Mouse (Mus musculus): ENCODE results near the gene Cmpk2. TPM values are rescaled to one million over a fixed set of nuclear protein-coding genes. Genes with fewer than 3 reads are reported as not detected.
"Not testable (repeated sequence)": the region's sequence is repeated elsewhere in the genome, so short reads cannot be mapped to it uniquely, and the experiment has no call there.

Cmpk2 gene
- polyA plus RNA-seq (2012; ENCODE audit: insufficient read depth, insufficient read length, missing spikeins) = 5.0 and 6.6 TPM in 2 replicates

GRCm38 (mm10) chr12:26469098-26470041 is at the start of gene Cmpk2:
Gene Cmpk2 (plus strand): TSS chr12:26469204.
- H3K4me1 ChIP-seq (ENCODE audit: control insufficient read depth, insufficient read depth, insufficient read length, low read length) = peaks cover 14% of the 10 kb centered on the region
- H3K4me3 ChIP-seq (ENCODE audit: insufficient read depth, low read depth, low read length) = peak within 1 kb of the TSS; percentile 67
- peak within 1 kb of the TSS; percentile 92 for H3K27ac ChIP-seq (replicated peaks; ENCODE audit: low read depth, low read length)

- no peaks in the 10 kb centered on the region; the same call in 1 of the 2 replicates for H3K4me1 ChIP-seq (ENCODE audit: control insufficient read depth, insufficient read depth, insufficient read length, low read length)
- no peak overlapping the region for H3K4me3 ChIP-seq (ENCODE audit: insufficient read depth, low read depth, low read length)
- no peak overlapping the region for H3K27ac ChIP-seq (replicated peaks; ENCODE audit: low read depth, low read length)
Measured at GRCm38 (mm10) chr12:26424841-26425240, 44.2 kb upstream of the Cmpk2 start.

- not testable (repeated sequence) for H3K27ac ChIP-seq (replicated peaks; ENCODE audit: low read depth, low read length); H3K4me3 ChIP-seq (ENCODE audit: insufficient read depth, low read depth, low read length); H3K4me1 ChIP-seq (ENCODE audit: control insufficient read depth, insufficient read depth, insufficient read length, low read length)
Measured at GRCm38 (mm10) chr12:26428771-26429170, 40.2 kb upstream of the Cmpk2 start.

GRCm38 (mm10) chr12:26436334-26436733 is 32.7 kb upstream of the Cmpk2 start:
- peak overlapping the region; percentile 9; the same call in 1 of the 2 replicates for H3K27ac ChIP-seq (replicated peaks; ENCODE audit: low read depth, low read length)
- no peak overlapping the region for H3K4me3 ChIP-seq (ENCODE audit: insufficient read depth, low read depth, low read length)
- peaks cover 5% of the 10 kb centered on the region; the same call in 1 of the 2 replicates for H3K4me1 ChIP-seq (ENCODE audit: control insufficient read depth, insufficient read depth, insufficient read length, low read length)

- Histone ChIP-seq H3K4me1 (ENCODE audit: control insufficient read depth, insufficient read depth, insufficient read length, low read length) (peaks cover 5% of the 10 kb centered on the region; the same call in 1 of the 2 replicates), H3K4me3 (ENCODE audit: insufficient read depth, low read depth, low read length) (no peak overlapping the region), H3K27ac (replicated peaks; ENCODE audit: low read depth, low read length) (no peak overlapping the region)
Measured at GRCm38 (mm10) chr12:26437950-26438349, 31.1 kb upstream of the Cmpk2 start.

GRCm38 (mm10) chr12:26439366-26439765 is 29.6 kb upstream of the Cmpk2 start:
- Histone ChIP-seq H3K4me1 (ENCODE audit: control insufficient read depth, insufficient read depth, insufficient read length, low read length) (peaks cover 5% of the 10 kb centered on the region; the same call in 1 of the 2 replicates), H3K4me3 (ENCODE audit: insufficient read depth, low read depth, low read length) (no peak overlapping the region), H3K27ac (replicated peaks; ENCODE audit: low read depth, low read length) (peak overlapping the region; percentile 74)

GRCm38 (mm10) chr12:26444054-26444453 is 24.9 kb upstream of the Cmpk2 start:
- Histone ChIP-seq H3K27ac (replicated peaks; ENCODE audit: low read depth, low read length) (no peak overlapping the region), H3K4me3 (ENCODE audit: insufficient read depth, low read depth, low read length) (no peak overlapping the region)

GRCm38 (mm10) chr12:26444511-26444910 is 24.5 kb upstream of the Cmpk2 start:
- no peak overlapping the region for H3K4me3 ChIP-seq (ENCODE audit: insufficient read depth, low read depth, low read length)
- H3K27ac ChIP-seq (replicated peaks; ENCODE audit: low read depth, low read length) = no peak overlapping the region

More at GRCm38 (mm10) chr12:26444054-26444453, 24.9 kb upstream of the Cmpk2 start:
- peaks cover 11% of the 10 kb centered on the region for H3K4me1 ChIP-seq (ENCODE audit: control insufficient read depth, insufficient read depth, insufficient read length, low read length)

GRCm38 (mm10) chr12:26446377-26447045 is 22.5 kb upstream of the Cmpk2 start:
- H3K4me3 ChIP-seq (ENCODE audit: insufficient read depth, low read depth, low read length) = no peak overlapping the region
- peak overlapping the region; percentile 80 for H3K27ac ChIP-seq (replicated peaks; ENCODE audit: low read depth, low read length)
- peaks cover 18% of the 10 kb centered on the region for H3K4me1 ChIP-seq (ENCODE audit: control insufficient read depth, insufficient read depth, insufficient read length, low read length)

More at GRCm38 (mm10) chr12:26444511-26444910, 24.5 kb upstream of the Cmpk2 start:
- peaks cover 12% of the 10 kb centered on the region for H3K4me1 ChIP-seq (ENCODE audit: control insufficient read depth, insufficient read depth, insufficient read length, low read length)

- H3K27ac ChIP-seq (replicated peaks; ENCODE audit: low read depth, low read length) = peak overlapping the region; percentile 8; the same call in 1 of the 2 replicates
- H3K4me3 ChIP-seq (ENCODE audit: insufficient read depth, low read depth, low read length) = no peak overlapping the region
- peaks cover 28% of the 10 kb centered on the region for H3K4me1 ChIP-seq (ENCODE audit: control insufficient read depth, insufficient read depth, insufficient read length, low read length)
Measured at GRCm38 (mm10) chr12:26449483-26449882, 19.5 kb upstream of the Cmpk2 start.

GRCm38 (mm10) chr12:26451150-26451549 is 17.9 kb upstream of the Cmpk2 start:
- Histone ChIP-seq H3K27ac (replicated peaks; ENCODE audit: low read depth, low read length) (0 out of 2 replicates have a peak overlapping the region, but pooled peaks have one; percentile 46), H3K4me3 (ENCODE audit: insufficient read depth, low read depth, low read length) (no peak overlapping the region), H3K4me1 (ENCODE audit: control insufficient read depth, insufficient read depth, insufficient read length, low read length) (peaks cover 31% of the 10 kb centered on the region)

GRCm38 (mm10) chr12:26452951-26453350 is 16.1 kb upstream of the Cmpk2 start:
- H3K27ac ChIP-seq (replicated peaks; ENCODE audit: low read depth, low read length) = peak overlapping the region; percentile 55; the same call in 1 of the 2 replicates
- H3K4me3 ChIP-seq (ENCODE audit: insufficient read depth, low read depth, low read length) = peak overlapping the region; percentile 32
- H3K4me1 ChIP-seq (ENCODE audit: control insufficient read depth, insufficient read depth, insufficient read length, low read length) = peaks cover 29% of the 10 kb centered on the region; the same call in 1 of the 2 replicates

- Histone ChIP-seq H3K27ac (replicated peaks; ENCODE audit: low read depth, low read length) (peak overlapping the region; percentile 75), H3K4me1 (ENCODE audit: control insufficient read depth, insufficient read depth, insufficient read length, low read length) (peaks cover 26% of the 10 kb centered on the region; the same call in 1 of the 2 replicates), H3K4me3 (ENCODE audit: insufficient read depth, low read depth, low read length) (peak overlapping the region; percentile 67)
Measured at GRCm38 (mm10) chr12:26454682-26455081, 14.3 kb upstream of the Cmpk2 start.

GRCm38 (mm10) chr12:26456028-26456698 is 12.8 kb upstream of the Cmpk2 start, which contains the start of gene Rsad2:
Gene Rsad2 (minus strand): TSS chr12:26456452.
- Histone ChIP-seq H3K4me1 (ENCODE audit: control insufficient read depth, insufficient read depth, insufficient read length, low read length) (peaks cover 26% of the 10 kb centered on the region; the same call in 1 of the 2 replicates), H3K4me3 (ENCODE audit: insufficient read depth, low read depth, low read length) (peak within 1 kb of the TSS; percentile 67), H3K27ac (replicated peaks; ENCODE audit: low read depth, low read length) (peak within 1 kb of the TSS; percentile 75)

All from brown adipose tissue, adult 24 weeks (tissue).